In the genomic region with DNA sequence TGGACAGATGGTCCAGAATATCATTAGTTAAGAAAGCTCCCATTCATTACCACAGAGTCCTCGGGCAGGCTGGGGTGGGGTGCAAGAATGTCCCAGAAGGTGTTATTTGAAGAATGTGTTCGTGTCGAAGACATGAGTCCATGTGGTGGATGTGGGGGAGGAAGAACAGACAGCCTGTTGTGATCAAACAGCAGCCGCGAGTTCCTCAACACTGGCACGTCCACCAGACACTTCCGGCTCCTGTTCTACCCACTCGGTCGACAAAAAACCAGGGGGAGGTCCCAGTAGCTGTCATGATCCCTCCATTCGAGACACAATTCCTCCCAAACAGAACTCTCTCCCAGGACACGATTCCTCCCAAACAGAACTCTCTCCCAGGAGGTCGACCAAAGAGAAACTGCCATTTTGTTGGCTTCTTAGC, we compare ENCODE assay signal across 9 mouse cellular contexts.
DNase-seq lines count a peak whose midpoint lies in the region; ATAC-seq and TF ChIP-seq lines count a peak whose summit lies in the region.
"Had no signal": no experiment of that assay in that cellular context is flagged by ENCODE, and none has a peak within 500 bp of the region (broad histone marks: within the 10 kb centered on the region; RNA-seq: fewer than 3 reads in every experiment).

No protein-coding gene starts in this region.

- H3K4me1 ChIP-seq in forebrain, embryonic 11.5 days (replicated peaks; ENCODE audit: control insufficient read depth, insufficient read depth, low read length): peaks cover 13% of the 10 kb centered on the region
- H3K4me1 ChIP-seq in hindbrain, embryonic 14.5 days (replicated peaks; ENCODE audit: control insufficient read depth, insufficient read depth, low read length): peaks cover 8% of the 10 kb centered on the region; the same call in 1 of the 2 replicates
- peaks cover 21% of the 10 kb centered on the region for H3K4me1 ChIP-seq in liver, embryonic 12.5 days
- H3K4me1 ChIP-seq in neural tube, embryonic 13.5 days (replicated peaks): peaks cover 48% of the 10 kb centered on the region

- H3K9ac ChIP-seq in forebrain, embryonic 11.5 days (ENCODE audit: low read length): no peak overlapping the region
- H3K9ac ChIP-seq in hindbrain, embryonic 14.5 days: no peak overlapping the region
- no peak overlapping the region for H3K9ac ChIP-seq in liver, embryonic 12.5 days
- H3K9ac ChIP-seq in neural tube, embryonic 13.5 days: no peak overlapping the region
- H3K9ac ChIP-seq: midbrain, embryonic 12.5 days had no signal

- peak overlapping the region; percentile 58 for H3K27ac ChIP-seq in layer of hippocampus, adult 2 months
- H3K27ac ChIP-seq in forebrain, embryonic 11.5 days (ENCODE audit: low read depth, low read length): no peak overlapping the region
- peak overlapping the region; percentile 34; the same call in 1 of the 2 replicates for H3K27ac ChIP-seq in hindbrain, embryonic 14.5 days
- no peak overlapping the region; the same call in 1 of the 2 replicates for H3K27ac ChIP-seq in liver, embryonic 12.5 days
- 0 out of 2 replicates have a peak overlapping the region, but pooled peaks have one; percentile 33 for H3K27ac ChIP-seq in neural tube, embryonic 13.5 days (replicated peaks)
- H3K27ac ChIP-seq: midbrain, embryonic 12.5 days had no signal

- H3K4me3 ChIP-seq in layer of hippocampus, adult 2 months: peak overlapping the region; percentile 19; the same call in 1 of the 2 replicates
- no peak overlapping the region for H3K4me3 ChIP-seq in forebrain, embryonic 11.5 days (ENCODE audit: low read depth, low read length)
- no peak overlapping the region for H3K4me3 ChIP-seq in hindbrain, embryonic 14.5 days (replicated peaks; ENCODE audit: low read length)
- H3K4me3 ChIP-seq in liver, embryonic 12.5 days: peak overlapping the region; percentile 26
- H3K4me3 ChIP-seq in neural tube, embryonic 13.5 days: no peak overlapping the region
- H3K4me3 ChIP-seq: midbrain, embryonic 12.5 days had no signal

- DNase-seq in layer of hippocampus, adult 2 months (ENCODE audit: low spot score in 2 of 2): peak; percentile 41 to 51
- DNase-seq in layer of hippocampus, postnatal 10 days (ENCODE audit: low spot score in 2 of 2): no peak
- peak; percentile 49 for DNase-seq in forebrain, embryonic 11.5 days (ENCODE audit: low spot score)
- no peak for DNase-seq in hindbrain, embryonic 14.5 days (ENCODE audit: low spot score)
- no peak for DNase-seq in cerebellum, postnatal 4 days (ENCODE audit: low spot score in 2 of 2)
- no peak for DNase-seq in testis, postnatal 14 days (ENCODE audit: low spot score)

- no peak for ATAC-seq in forebrain, embryonic 11.5 days (replicated peaks; ENCODE audit: low FRiP score)
- ATAC-seq in hindbrain, embryonic 14.5 days (ENCODE audit: low FRiP score): no peak
- ATAC-seq in liver, embryonic 12.5 days: no peak
- no peak for ATAC-seq in neural tube, embryonic 13.5 days (ENCODE audit: low read depth)

- H3K36me3 ChIP-seq in forebrain, embryonic 11.5 days (ENCODE audit: control insufficient read depth, insufficient read depth, low read length): no peaks in the 10 kb centered on the region
- no peaks in the 10 kb centered on the region for H3K36me3 ChIP-seq in hindbrain, embryonic 14.5 days (replicated peaks; ENCODE audit: control insufficient read depth, insufficient read depth)
- no peaks in the 10 kb centered on the region for H3K36me3 ChIP-seq in liver, embryonic 12.5 days
- no peaks in the 10 kb centered on the region for H3K36me3 ChIP-seq in neural tube, embryonic 13.5 days
- H3K36me3 ChIP-seq: midbrain, embryonic 12.5 days had no signal

- H3K4me2 ChIP-seq in forebrain, embryonic 11.5 days (ENCODE audit: low read depth, low read length, severe bottlenecking): no peak overlapping the region
- peak overlapping the region; percentile 7 for H3K4me2 ChIP-seq in hindbrain, embryonic 14.5 days (replicated peaks)
- peak overlapping the region; percentile 49 for H3K4me2 ChIP-seq in liver, embryonic 12.5 days
- peak overlapping the region; percentile 31 for H3K4me2 ChIP-seq in neural tube, embryonic 13.5 days
- H3K4me2 ChIP-seq: midbrain, embryonic 12.5 days had no signal

- 68% methylated on average over 12 of the region's 12 CpGs for WGBS in forebrain, embryonic 11.5 days
- 42% methylated on average over 12 of the region's 12 CpGs for whole genome bisulfite sequencing in hindbrain, embryonic 14.5 days
- WGBS in liver, embryonic 12.5 days (ENCODE audit: insufficient replicate concordance): 37% methylated on average over 12 of the region's 12 CpGs
- 42% methylated on average over 12 of the region's 12 CpGs for WGBS in neural tube, embryonic 13.5 days

- no peaks in the 10 kb centered on the region for H3K9me3 ChIP-seq in forebrain, embryonic 11.5 days (ENCODE audit: control insufficient read depth, low read length)
- H3K9me3 ChIP-seq in hindbrain, embryonic 14.5 days (ENCODE audit: control insufficient read depth, low read length): no peaks in the 10 kb centered on the region
- no peaks in the 10 kb centered on the region for H3K9me3 ChIP-seq in liver, embryonic 12.5 days (replicated peaks)
- H3K9me3 ChIP-seq in neural tube, embryonic 13.5 days: no peaks in the 10 kb centered on the region
- H3K9me3 ChIP-seq: midbrain, embryonic 12.5 days had no signal

- no peak for TF ChIP-seq CTCF in layer of hippocampus, adult 2 months (conservative IDR thresholded peaks at IDR 0.05)

- no peaks in the 10 kb centered on the region for H3K27me3 ChIP-seq in forebrain, embryonic 11.5 days (ENCODE audit: control insufficient read depth, insufficient read depth, low read length)
- no peaks in the 10 kb centered on the region for H3K27me3 ChIP-seq in hindbrain, embryonic 14.5 days (ENCODE audit: control insufficient read depth, insufficient read depth, low read length)
- no peaks in the 10 kb centered on the region for H3K27me3 ChIP-seq in liver, embryonic 12.5 days (replicated peaks)
- no peaks in the 10 kb centered on the region for H3K27me3 ChIP-seq in neural tube, embryonic 13.5 days
- H3K27me3 ChIP-seq: midbrain, embryonic 12.5 days had no signal

Comparison
In these comparisons a context has a peak if more than half of its experiments do, and no peak if none do; other contexts are left out.
1. DNase-seq: peak in layer of hippocampus, adult 2 months (2 of 2) and forebrain, embryonic 11.5 days (single experiment); none in layer of hippocampus, postnatal 10 days (0 of 2), hindbrain, embryonic 14.5 days (single experiment), cerebellum, postnatal 4 days (0 of 2) and testis, postnatal 14 days (single experiment).
2. H3K27ac ChIP-seq: peak in layer of hippocampus, adult 2 months (single experiment), hindbrain, embryonic 14.5 days (single experiment) and neural tube, embryonic 13.5 days (single experiment); none in forebrain, embryonic 11.5 days (single experiment) and liver, embryonic 12.5 days (single experiment).
3. H3K4me3 ChIP-seq: peak in layer of hippocampus, adult 2 months (single experiment) and liver, embryonic 12.5 days (single experiment); none in forebrain, embryonic 11.5 days (single experiment), hindbrain, embryonic 14.5 days (single experiment) and neural tube, embryonic 13.5 days (single experiment).